Mouse (Mus musculus) adrenal gland, adult 2 months (tissue): ENCODE results near the gene 1700017B05Rik. TPM values are rescaled to one million over a fixed set of nuclear protein-coding genes. Genes with fewer than 3 reads are reported as not detected.

Experiments used
- DNase-seq: peaks from one replicate; pipeline ENCODE4 v3.0.0; 2021
- long read RNA-seq: library from polyadenylated mRNA; stranded (forward); transcript quantifications from one replicate; pipeline ENCODE4 v2.0.0, GENCODE M21; 2021
- polyA plus RNA-seq: library from polyadenylated mRNA; depleted of rRNA; stranded (reverse); fragments of >200 nt; gene quantifications from 2 replicates; pipeline ENCODE4 v1.2.3, GENCODE M21; 2012; rRNA removed
- total RNA-seq, 2 experiments: library from RNA; stranded (reverse); gene quantifications; 2 replicates each; pipeline ENCODE4 v1.2.3; 2021

Gene 1700017B05Rik
- 10 to 100 TPM; 40.5 to 53.8 TPM for total RNA-seq
- polyA plus RNA-seq, result 33.0 and 42.8 TPM in 2 replicates
- long read RNA-seq, full-length matches to known transcripts, result 4 of 18 reads
- long read RNA-seq, partial matches to known transcripts, result 14 of 18 reads
- long read RNA-seq, other reads (novel, unspliced or antisense), result 0 of 18 reads

DNA sequence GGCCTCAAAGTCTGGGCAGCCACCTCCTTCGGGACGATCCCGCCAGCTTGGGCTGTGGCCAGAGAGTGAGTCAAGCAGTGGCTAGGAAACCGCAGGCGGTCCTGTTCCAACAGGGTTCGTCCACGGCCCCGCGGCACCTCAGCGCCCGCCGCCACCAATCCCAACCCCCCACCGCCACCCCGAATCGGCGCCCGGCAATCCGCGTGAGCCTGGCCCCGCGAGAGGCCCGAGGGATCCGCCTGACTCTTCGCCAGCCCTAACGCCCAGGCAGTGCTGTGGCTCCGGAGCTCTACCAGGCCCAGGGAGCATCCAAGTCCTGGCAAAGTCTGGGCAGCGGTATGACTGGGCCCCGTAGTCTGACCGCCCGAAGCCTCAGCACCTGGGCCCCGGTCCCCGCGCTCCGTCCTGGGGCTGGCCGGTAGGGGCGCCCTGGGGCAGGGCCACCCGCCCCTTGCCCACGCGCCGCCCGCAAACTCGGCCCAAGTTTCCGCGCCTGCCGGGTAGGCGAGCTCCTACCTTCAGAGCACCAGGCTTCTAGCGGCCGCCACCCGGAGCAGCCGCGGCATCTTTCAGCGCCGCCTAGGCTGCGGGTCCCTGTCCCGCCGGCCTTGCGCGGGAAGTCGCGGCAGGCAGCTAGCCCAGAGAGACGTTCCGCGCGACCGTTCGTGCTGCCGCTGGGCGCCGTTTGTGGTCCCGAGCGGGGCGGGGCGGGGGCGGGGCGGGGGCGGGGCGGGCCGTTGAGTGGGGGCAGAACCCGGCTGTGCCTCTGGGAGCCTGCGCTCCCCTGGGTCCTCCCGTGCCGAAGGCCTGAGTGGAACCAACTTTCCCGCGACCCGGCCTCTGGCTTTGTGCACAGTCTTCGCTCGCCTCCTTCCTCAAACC lies at the start of gene 1700017B05Rik:
Gene 1700017B05Rik (minus strand): TSS at position 700 of the 882 bp plus-strand sequence.
- peak; percentile 90 for DNase-seq

- no peak for DNase-seq
Measured at GRCm38 (mm10) chr9:57310895-57311294, 48.5 kb upstream of the 1700017B05Rik start.

DNA sequence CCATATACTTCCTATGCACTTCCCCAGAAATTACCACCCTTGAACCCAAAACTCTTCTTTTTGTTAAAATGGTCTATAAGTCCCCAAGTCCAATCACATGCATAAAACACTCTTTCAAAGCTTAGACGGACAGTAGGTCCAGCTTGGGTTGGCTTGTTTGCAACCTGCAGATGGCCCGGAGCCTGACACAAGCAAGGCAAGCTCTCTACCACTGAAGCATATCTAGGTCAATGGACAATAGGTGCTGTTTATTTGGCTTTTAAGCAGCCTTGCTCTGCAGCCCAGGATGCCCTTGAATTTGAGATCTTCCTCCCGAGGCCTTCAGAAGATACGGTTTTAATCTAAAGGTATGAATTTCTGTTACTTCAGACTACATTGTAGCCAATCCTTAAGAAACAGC lies 46.9 kb upstream of the 1700017B05Rik start:
- no peak for DNase-seq

DNA sequence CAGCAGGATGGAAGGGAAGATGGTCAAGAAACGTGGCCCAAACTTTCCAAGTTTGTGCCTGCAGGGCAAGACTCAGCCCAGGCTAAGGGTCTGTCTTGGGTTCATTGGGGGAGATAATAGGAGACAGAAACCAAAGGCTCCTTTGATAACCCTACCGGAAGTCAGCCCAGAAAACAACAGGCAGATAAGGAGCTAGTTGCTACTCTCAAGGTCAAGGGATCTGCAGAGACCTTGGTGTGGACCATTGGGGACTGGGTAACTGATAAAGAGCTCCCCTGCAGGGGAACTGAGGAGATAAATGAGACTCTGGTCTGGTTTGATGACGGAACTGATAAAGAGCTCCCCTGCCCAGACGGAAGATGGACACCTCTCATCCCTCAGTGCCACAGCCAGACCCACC lies 45.0 kb upstream of the 1700017B05Rik start:
- DNase-seq, result no peak

GRCm38 (mm10) chr9:57304716-57305115 lies 42.3 kb upstream of the 1700017B05Rik start:
- peak; percentile 63 for DNase-seq

DNA sequence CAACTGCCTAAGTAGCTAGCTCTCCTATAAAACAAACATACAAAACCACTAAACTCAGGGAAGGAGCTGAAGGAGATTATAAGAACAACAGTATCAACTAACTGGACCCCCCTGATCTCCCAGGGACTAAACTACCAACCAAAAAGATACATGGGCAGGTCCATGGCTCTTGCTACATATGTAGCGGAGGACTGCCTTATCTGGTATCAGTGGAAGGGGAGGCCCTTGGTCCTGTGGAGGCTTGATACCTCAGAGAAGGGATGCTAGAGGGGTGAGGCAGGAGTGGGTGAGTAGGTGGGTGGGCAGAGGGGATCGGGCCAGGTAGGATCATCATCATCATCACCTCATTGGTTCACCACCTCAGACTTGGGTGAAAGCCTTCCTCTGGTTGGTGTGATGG lies 41.8 kb upstream of the 1700017B05Rik start:
- no peak for DNase-seq

DNA sequence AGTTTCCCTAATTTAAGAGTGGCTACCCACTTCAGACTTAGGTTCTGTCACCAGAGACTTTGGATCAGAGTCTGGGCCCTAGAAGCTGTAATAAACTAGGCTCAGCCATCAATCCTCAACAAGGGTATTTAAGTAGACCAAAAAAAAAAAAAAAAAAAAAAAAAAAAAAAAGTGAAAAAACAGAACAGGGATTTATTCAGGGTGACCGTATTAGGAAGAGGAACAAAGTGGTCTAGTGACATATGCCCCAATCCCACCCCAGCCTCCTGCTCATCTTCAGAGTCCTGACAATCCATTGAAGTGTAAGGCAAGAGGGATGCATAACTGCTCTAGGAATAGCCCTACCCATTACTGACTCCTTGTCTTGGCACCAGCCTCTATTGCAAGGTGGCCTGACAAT lies 40.9 kb upstream of the 1700017B05Rik start:
- no peak for DNase-seq

DNA sequence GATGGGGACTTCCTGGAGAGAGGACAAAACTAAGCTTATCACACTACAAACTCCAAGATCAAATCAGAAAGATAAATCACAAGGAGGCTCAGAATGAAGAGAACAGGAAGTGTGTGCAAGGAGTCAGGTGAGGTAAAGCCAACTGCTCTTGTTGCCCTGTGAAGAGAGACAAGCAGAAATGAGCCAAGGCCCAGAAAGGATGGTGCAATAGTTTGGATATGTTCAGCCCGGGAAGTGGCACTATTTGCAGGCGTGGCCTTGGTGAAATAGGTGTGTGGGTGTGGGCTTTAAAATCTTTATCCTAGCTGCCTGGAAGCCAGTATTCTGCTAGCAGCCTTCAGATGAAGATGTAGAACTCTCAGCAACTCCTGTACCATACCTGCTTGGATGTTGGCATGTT lies 38.4 kb upstream of the 1700017B05Rik start:
- peak; percentile 43 for DNase-seq

DNA sequence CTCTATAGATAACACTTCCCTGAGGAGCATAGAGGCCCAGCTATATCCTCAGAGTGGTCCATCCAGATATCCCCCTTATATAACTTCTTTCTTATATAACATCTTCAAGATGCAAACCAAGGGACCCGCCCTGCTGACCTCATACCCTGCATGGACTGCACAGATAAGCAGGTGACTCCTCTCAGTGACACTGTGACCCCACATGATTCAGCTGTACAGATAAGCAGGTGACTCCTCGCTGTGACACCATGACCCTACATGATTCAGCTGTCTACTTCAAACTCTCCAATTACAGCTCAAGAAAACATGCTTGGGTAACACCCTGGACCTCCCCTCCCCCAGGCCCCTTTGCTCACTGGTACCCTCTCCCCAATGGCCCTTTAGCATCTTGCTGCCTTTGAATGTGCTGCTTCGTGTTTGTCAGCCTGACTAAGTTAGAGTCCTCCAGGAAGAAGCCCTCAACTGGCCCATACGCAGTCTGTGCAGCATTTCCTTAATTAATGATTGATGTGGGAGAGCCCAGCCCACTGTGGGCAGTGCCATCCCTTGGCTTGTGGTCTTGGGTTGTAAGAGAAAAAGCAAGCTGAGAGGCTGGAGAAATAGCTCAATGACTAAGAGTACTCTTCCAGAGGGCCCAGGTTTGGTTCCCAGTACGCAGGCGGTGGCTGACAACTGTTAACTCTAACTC lies 37.5 kb upstream of the 1700017B05Rik start:
- peak; percentile 62 for DNase-seq

- DNase-seq, result no peak
Measured at GRCm38 (mm10) chr9:57297938-57298337, 35.5 kb upstream of the 1700017B05Rik start.

DNA sequence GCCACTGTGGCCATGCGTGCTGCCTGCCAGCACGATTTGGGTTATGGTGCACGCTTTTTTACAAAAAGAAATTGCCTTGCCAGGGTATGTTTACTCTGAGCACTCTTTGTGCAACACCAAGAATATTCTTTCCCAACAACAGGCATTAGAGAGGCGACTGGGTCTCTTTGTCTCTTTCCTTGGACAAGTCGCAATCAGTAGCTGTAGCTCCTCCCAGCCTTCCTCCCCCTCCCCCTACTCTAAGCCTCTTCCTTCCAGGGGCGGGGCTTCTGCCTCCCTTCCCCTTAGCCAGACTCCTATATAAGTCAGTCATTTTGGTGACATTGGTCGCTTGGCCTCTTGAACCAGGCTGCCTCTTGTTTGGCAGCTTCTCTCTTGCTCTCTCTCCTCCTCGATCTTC lies 33.9 kb upstream of the 1700017B05Rik start:
- no peak for DNase-seq

DNA sequence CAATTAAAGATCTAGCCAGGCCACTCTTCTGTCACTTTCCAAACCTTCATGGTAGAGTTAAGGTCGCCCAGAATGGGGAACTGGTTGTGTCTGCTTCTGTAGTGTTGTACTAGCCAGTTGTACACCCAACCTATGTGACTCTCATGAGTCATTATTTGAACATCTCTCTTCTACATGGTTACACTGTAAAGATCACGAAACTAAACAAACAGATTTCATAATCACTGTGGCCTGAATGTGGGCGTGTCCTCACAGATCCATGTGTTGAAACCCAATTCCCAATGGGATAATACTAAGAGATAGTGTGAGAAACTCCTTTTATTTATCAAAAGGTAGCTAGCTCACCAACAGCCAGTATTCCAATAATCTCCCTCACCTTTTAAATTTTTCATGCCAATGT lies 33.3 kb upstream of the 1700017B05Rik start:
- no peak for DNase-seq

DNA sequence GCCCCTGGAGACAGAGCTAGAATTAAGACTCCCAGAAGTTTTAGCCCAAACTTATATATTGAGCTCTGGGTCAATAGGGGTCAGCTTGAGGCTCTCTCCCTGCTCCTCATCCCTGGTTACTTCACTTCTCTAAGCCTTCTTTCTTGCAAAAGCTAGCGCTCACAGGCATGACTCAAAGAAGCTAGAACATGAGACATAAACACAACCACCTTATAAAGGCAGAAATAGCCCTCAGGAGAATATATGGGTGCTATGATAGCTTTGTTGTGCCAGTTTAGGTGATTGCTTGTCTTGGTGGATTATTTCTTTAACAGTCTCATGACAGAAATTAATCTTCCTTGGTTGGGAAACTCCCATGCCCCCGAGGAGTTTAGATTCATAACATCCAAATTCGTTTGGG lies 32.5 kb upstream of the 1700017B05Rik start:
- no peak for DNase-seq

- DNase-seq, result no peak
Measured at GRCm38 (mm10) chr9:57287183-57287582, 24.8 kb upstream of the 1700017B05Rik start.

DNA sequence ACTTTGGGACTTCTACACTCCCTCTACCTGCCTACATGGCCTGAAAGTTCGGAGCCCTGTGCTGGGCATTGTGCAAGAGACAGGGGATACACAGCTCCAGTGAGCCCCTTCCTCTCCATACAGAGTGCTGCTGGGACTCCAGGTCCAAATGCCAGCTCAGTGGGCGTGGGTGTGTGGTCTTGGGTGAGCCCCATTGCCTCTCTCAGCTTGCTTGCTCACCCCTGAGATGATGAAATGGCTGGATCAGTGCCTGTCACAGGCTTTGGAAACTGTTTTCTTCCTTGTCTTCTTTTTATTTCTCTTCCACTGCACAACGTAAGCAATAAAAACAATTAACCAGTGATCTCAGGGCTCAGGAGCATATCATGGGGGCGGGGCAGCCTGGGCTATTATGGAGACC lies 20.9 kb upstream of the 1700017B05Rik start:
- no peak for DNase-seq

GRCm38 (mm10) chr9:57282686-57283085 lies 20.3 kb upstream of the 1700017B05Rik start:
- no peak for DNase-seq

DNA sequence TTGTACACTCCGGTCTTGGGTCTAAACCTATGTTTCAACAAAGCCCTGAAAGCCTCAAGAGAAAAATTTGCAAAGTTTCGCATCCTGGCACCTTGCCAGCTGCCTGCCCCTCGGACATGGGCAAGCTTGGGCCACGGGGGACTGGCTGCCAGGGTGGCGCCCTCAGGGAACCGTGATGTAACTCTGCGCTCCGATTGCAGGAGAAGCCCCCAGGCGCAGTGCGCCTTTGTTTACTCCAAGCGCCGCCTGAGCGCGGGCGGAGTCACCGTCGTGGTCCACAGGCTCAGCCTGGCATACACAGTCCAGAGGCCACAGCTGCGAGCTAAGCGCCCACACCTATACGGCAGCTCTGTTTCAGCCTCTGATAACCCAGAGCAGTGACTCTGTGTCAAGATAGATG lies 19.1 kb upstream of the 1700017B05Rik start:
- DNase-seq, result peak; percentile 52

- DNase-seq, result peak; percentile 66
Measured at GRCm38 (mm10) chr9:57279441-57279840, 17.0 kb upstream of the 1700017B05Rik start.

DNA sequence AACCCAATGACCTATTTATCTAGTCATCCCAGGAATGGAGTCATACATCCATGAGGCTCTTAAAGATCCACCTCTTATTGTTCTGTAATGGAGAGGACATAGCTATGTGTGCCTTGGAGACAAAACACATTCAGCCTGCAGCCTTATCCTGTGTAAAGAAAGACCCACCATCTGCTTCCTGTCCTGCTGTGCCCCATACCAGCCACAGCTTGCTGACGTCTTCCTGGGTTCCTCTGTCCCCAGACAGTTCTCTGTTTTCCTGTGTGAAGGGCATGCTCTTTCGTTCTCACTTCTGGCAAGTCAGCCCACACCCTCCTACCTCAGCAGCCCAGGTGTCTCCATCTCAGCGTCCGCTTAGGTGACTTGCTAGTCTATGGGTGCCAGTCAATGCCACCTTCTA lies 15.9 kb upstream of the 1700017B05Rik start:
- no peak for DNase-seq

GRCm38 (mm10) chr9:57276311-57276710 lies 13.9 kb upstream of the 1700017B05Rik start:
- no peak for DNase-seq

GRCm38 (mm10) chr9:57273805-57274494 lies 11.5 kb upstream of the 1700017B05Rik start:
- no peak for DNase-seq
